Mouse (Mus musculus) forebrain, postnatal 0 days (tissue): ENCODE measurements around the gene Sobp. TPM values are rescaled to one million over a fixed set of nuclear protein-coding genes. Genes with fewer than 3 reads are reported as not detected.

Experiments
- ATAC-seq: fragments of 200-750 bp; cut with Nextera tagmentation; 2 replicates; pipeline ENCODE4 v1.8.0; 2017; ENCODE audit warnings: mild to moderate bottlenecking, moderate library complexity
- DNase-seq: peaks from one replicate; pipeline ENCODE4 v3.0.0-alpha.2; 2015
- H3K27ac ChIP-seq: fragments of 300-500 bp; sonication (generic); 2 replicates; pipeline ENCODE4 v1.5.1; 2014; ENCODE audit warnings: low read depth, mild to moderate bottlenecking, antibody characterized with exemption, low read length, moderate library complexity, mixed read lengths
- H3K27me3 ChIP-seq: fragments of 300-500 bp; sonication (generic); 2 replicates; pipeline ENCODE4 v1.6.1; 2014; ENCODE audit warnings: mild to moderate bottlenecking, low read length, mixed read lengths; ENCODE audit not compliant: insufficient read depth
- H3K36me3 ChIP-seq: fragments of 300-500 bp; sonication (generic); 2 replicates; pipeline ENCODE4 v1.6.1; 2014; ENCODE audit warnings: mild to moderate bottlenecking, moderate library complexity; ENCODE audit not compliant: insufficient read depth
- H3K4me1 ChIP-seq: fragments of 300-500 bp; sonication (generic); 2 replicates; pipeline ENCODE4 v1.6.1; 2014; ENCODE audit warnings: antibody characterized with exemption; ENCODE audit not compliant: insufficient read depth
- H3K4me2 ChIP-seq: fragments of 300-500 bp; sonication (generic); 2 replicates; pipeline ENCODE4 v1.6.1; 2014; ENCODE audit warnings: low read depth, mild to moderate bottlenecking, moderate library complexity
- H3K4me3 ChIP-seq: fragments of 300-500 bp; sonication (generic); 2 replicates; pipeline ENCODE4 v1.5.1; 2014; ENCODE audit warnings: low read depth, low read length, mixed read lengths
- H3K9ac ChIP-seq: fragments of 300-500 bp; sonication (generic); 2 replicates; pipeline ENCODE4 v1.6.1; 2014; ENCODE audit warnings: mild to moderate bottlenecking
- H3K9me3 ChIP-seq: fragments of 300-500 bp; sonication (generic); 2 replicates; pipeline ENCODE4 v1.6.1; 2016; ENCODE audit warnings: low read length
- CTCF ChIP-seq: sonication (generic); IDR thresholded peaks from 2 replicates; pipeline ENCODE4 v1.5.1; 2016; ENCODE audit warnings: antibody characterized with exemption, control low read depth, low read depth
- WGBS: fragments of 180-500 bp; shearing (Covaris S2); extraction: QIAGEN DNeasy Blood & Tissue Kit; methylation state at CpG from one replicate; pipeline ENCODE4 v1.1.7; 2014; 5-methylcytosine and 5-hydroxymethylcytosine counted together
- polyA plus RNA-seq: library from polyadenylated mRNA; unstranded; fragments of >200 nt; fragmentation: Nextera tagmentation; extraction: Ambion mirVana; gene quantifications from 2 replicates; pipeline ENCODE4 v1.2.1, GENCODE M21; 2015
- total RNA-seq: library from RNA; depleted of rRNA; stranded (reverse); fragments of >200 nt; gene quantifications from 2 replicates; pipeline ENCODE4 v1.2.3, GENCODE M21; 2014

Sobp gene
- total and polyA plus RNA-seq, 2 experiments from 2014 or later, result 19.9 to 38.3 TPM

- no peaks in the 10 kb centered on the region for H3K36me3 ChIP-seq
- WGBS, result 17% methylated on average over 7 of the region's 7 CpGs
- H3K9ac ChIP-seq, result 0 out of 2 replicates have a peak overlapping the region, but pooled peaks have one; percentile 22
- H3K27me3 ChIP-seq, result no peaks in the 10 kb centered on the region
- H3K4me2 ChIP-seq, result no peak overlapping the region
- H3K4me3 ChIP-seq, result no peak overlapping the region
- H3K27ac ChIP-seq, result peak overlapping the region; percentile 76
- peaks cover 14% of the 10 kb centered on the region for H3K4me1 ChIP-seq
- ATAC-seq (peak; percentile 65), DNase-seq (peak; percentile 37)
- no peaks in the 10 kb centered on the region for H3K9me3 ChIP-seq
- TF ChIP-seq CTCF, result no peak
Observed at GRCm38 (mm10) chr10:43043351-43044209, 130.8 kb downstream of the Sobp start.

GRCm38 (mm10) chr10:43042591-43043327, 131.6 kb downstream of the Sobp start:
- H3K9me3 ChIP-seq, result no peaks in the 10 kb centered on the region
- DNase-seq (no peak), ATAC-seq (peak; percentile 23)
- H3K9ac ChIP-seq, result 0 out of 2 replicates have a peak overlapping the region, but pooled peaks have one; percentile 22
- TF ChIP-seq CTCF, result no peak
- no peak overlapping the region for H3K4me2 ChIP-seq
- WGBS, result 33% methylated on average over 10 of the region's 10 CpGs
- H3K27ac ChIP-seq, result peak overlapping the region; percentile 76
- no peaks in the 10 kb centered on the region for H3K27me3 ChIP-seq
- peaks cover 13% of the 10 kb centered on the region for H3K4me1 ChIP-seq
- no peaks in the 10 kb centered on the region for H3K36me3 ChIP-seq
- H3K4me3 ChIP-seq, result no peak overlapping the region

- no peak overlapping the region for H3K9ac ChIP-seq
- H3K27me3 ChIP-seq, result no peaks in the 10 kb centered on the region
- no peak overlapping the region for H3K4me3 ChIP-seq
- peaks cover 11% of the 10 kb centered on the region for H3K4me1 ChIP-seq
- 69% methylated on average over 3 of the region's 3 CpGs for WGBS
- H3K27ac ChIP-seq, result no peak overlapping the region
- TF ChIP-seq CTCF, result no peak
- no peak overlapping the region for H3K4me2 ChIP-seq
- no peaks in the 10 kb centered on the region for H3K36me3 ChIP-seq
- DNase-seq (no peak), ATAC-seq (no peak)
- no peaks in the 10 kb centered on the region for H3K9me3 ChIP-seq
Observed at GRCm38 (mm10) chr10:43041794-43042193, 132.5 kb downstream of the Sobp start.

- DNase-seq (no peak), ATAC-seq (no peak)
- H3K4me1 ChIP-seq, result 0 out of 2 replicates have a peak, but pooled peaks cover 9% of the 10 kb centered on the region
- H3K27me3 ChIP-seq, result no peaks in the 10 kb centered on the region
- WGBS, result 43% methylated on average over 7 of the region's 7 CpGs
- no peak overlapping the region for H3K4me2 ChIP-seq
- no peaks in the 10 kb centered on the region for H3K36me3 ChIP-seq
- no peak overlapping the region for H3K4me3 ChIP-seq
- H3K9ac ChIP-seq, result no peak overlapping the region
- no peak for TF ChIP-seq CTCF
- H3K9me3 ChIP-seq, result no peaks in the 10 kb centered on the region
- no peak overlapping the region for H3K27ac ChIP-seq
Observed at GRCm38 (mm10) chr10:43037455-43037793, 136.9 kb downstream of the Sobp start.

- DNase-seq (no peak), ATAC-seq (no peak)
- Histone ChIP-seq H3K9me3 (no peaks in the 10 kb centered on the region), H3K27ac (no peak overlapping the region), H3K27me3 (no peaks in the 10 kb centered on the region), H3K36me3 (no peaks in the 10 kb centered on the region), H3K4me1 (0 out of 2 replicates have a peak, but pooled peaks cover 9% of the 10 kb centered on the region), H3K4me3 (no peak overlapping the region), H3K4me2 (no peak overlapping the region), H3K9ac (no peak overlapping the region)
- WGBS, result 46% methylated on average over 21 of the region's 21 CpGs
- no peak for TF ChIP-seq CTCF
Observed at GRCm38 (mm10) chr10:43036646-43037454, 137.5 kb downstream of the Sobp start.

GRCm38 (mm10) chr10:43035579-43035978, 138.8 kb downstream of the Sobp start:
- ATAC-seq (peak; percentile 50; the same call in 1 of the 2 replicates), DNase-seq (no peak)
- no peak overlapping the region for H3K27ac ChIP-seq
- H3K27me3 ChIP-seq, result no peaks in the 10 kb centered on the region
- 0 out of 2 replicates have a peak, but pooled peaks cover 9% of the 10 kb centered on the region for H3K4me1 ChIP-seq
- TF ChIP-seq CTCF, result peak; percentile 16; the same call in 1 of the 2 replicates
- H3K9ac ChIP-seq, result no peak overlapping the region
- H3K9me3 ChIP-seq, result no peaks in the 10 kb centered on the region
- no peak overlapping the region for H3K4me3 ChIP-seq
- 74% methylated on average over 8 of the region's 8 CpGs for WGBS
- H3K4me2 ChIP-seq, result no peak overlapping the region
- no peaks in the 10 kb centered on the region for H3K36me3 ChIP-seq
